Mouse (Mus musculus) yolk sac, embryonic 10.5 days (tissue): Measurements from ENCODE around the gene Ubtfl1.
"Not testable (repeated sequence)": the region's sequence is repeated elsewhere in the genome, so short reads cannot be mapped to it uniquely, and the experiment has no call there.

Experiments
- DNase-seq: peaks from one replicate; pipeline ENCODE4 v3.0.0-alpha.2; 2017; ENCODE audit warnings: low spot score

Ubtfl1 gene

DNA sequence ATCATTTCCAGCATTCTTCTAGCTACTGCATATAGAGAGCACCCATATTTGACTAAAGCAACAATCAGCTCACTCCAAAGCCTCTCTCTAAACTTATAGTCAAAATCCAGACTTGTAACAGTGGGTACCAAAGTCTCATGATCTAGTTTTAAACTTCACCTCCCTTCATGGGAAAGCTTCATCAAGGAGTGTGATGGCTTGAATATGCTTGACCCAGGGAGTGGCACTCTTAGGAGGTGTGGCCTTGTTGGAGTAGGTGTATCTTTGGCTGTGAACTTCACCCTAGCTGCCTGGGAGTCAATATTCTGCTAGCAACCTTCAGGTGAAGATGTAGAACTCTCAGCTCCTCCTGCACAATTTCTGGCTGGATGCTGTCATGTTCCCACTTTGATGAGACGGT is at the start of gene Ubtfl1:
Gene Ubtfl1, plus strand, starts transcription at position 301 of the 400 bp plus-strand sequence.
- no peak for DNase-seq

- not testable (repeated sequence) for DNase-seq
Measured at GRCm38 (mm10) chr9:18373026-18373425, 31.2 kb upstream of the Ubtfl1 start.

GRCm38 (mm10) chr9:18385782-18386181 is 18.4 kb upstream of the Ubtfl1 start:
- DNase-seq, result peak; percentile 2

- DNase-seq, result no peak
Measured at GRCm38 (mm10) chr9:18399629-18400028, 4.6 kb upstream of the Ubtfl1 start.

DNA sequence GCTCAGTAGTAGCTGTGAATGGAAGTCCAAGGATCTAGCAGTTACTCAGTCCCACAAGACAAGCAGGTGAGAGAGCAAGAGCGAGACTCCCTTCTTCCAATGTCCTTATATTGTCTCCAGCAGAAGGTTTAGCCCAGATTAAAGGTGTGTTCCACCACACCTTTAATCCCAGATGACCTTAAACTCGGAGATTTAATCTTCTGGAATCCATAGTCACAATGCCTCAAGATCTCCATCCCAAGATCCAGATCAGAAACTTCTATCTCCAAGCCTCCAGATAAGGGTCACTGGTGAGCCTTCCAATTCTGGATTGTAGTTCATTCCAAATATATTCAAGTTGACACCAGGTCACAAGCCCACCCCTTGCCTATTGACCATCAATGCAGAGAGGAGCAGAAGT is 1.3 kb upstream of the Ubtfl1 start, which contains the start of gene Naalad2:
Gene Naalad2, minus strand, starts transcription at position 101 of the 400 bp plus-strand sequence.
- not testable (repeated sequence) for DNase-seq

- not testable (repeated sequence) for DNase-seq
Measured at GRCm38 (mm10) chr9:18412371-18412770, 8.2 kb downstream of the Ubtfl1 start.

DNA sequence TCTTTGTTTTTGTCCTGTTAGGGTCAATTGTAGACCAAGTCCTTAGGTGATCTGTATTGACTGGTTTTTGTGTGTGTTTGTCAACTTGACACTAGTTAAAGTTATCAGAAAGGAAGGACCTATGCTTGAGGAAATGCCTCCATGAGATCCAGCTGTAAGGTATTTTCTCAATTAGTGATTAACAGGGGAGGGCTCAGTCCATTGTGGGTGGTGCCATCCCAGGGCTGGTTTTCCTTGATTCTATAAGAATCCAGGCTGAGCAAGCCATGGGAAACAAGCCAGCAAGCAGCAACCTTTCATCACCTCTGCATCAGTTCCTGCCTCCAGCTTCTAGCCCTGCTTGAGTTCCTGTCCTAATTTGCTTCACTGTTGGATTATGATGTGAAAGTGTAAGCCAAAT is 26.1 kb downstream of the Ubtfl1 start, which contains the start of gene Mbd3l2:
Gene Mbd3l2, plus strand, starts transcription at position 301 of the 400 bp plus-strand sequence.
- no peak for DNase-seq

- DNase-seq, result no peak
Measured at GRCm38 (mm10) chr9:18431687-18432086, 27.5 kb downstream of the Ubtfl1 start.

GRCm38 (mm10) chr9:18456520-18456919 is 52.3 kb downstream of the Ubtfl1 start:
- DNase-seq, result no peak
